Mouse (Mus musculus) c-Kit-positive CD71-positive TER-119-negative erythroid progenitor cells, embryonic 14.5 days (primary cell): Measurements from ENCODE around the gene Stx8.
A peak's percentile ranks its signal among the peaks of the same experiment; 100 is the strongest.

Experiments used
- DNase-seq: peaks from one replicate; pipeline ENCODE4 v3.0.0-alpha.2; 2013; ENCODE audit warnings: low read depth

Stx8 gene

DNA sequence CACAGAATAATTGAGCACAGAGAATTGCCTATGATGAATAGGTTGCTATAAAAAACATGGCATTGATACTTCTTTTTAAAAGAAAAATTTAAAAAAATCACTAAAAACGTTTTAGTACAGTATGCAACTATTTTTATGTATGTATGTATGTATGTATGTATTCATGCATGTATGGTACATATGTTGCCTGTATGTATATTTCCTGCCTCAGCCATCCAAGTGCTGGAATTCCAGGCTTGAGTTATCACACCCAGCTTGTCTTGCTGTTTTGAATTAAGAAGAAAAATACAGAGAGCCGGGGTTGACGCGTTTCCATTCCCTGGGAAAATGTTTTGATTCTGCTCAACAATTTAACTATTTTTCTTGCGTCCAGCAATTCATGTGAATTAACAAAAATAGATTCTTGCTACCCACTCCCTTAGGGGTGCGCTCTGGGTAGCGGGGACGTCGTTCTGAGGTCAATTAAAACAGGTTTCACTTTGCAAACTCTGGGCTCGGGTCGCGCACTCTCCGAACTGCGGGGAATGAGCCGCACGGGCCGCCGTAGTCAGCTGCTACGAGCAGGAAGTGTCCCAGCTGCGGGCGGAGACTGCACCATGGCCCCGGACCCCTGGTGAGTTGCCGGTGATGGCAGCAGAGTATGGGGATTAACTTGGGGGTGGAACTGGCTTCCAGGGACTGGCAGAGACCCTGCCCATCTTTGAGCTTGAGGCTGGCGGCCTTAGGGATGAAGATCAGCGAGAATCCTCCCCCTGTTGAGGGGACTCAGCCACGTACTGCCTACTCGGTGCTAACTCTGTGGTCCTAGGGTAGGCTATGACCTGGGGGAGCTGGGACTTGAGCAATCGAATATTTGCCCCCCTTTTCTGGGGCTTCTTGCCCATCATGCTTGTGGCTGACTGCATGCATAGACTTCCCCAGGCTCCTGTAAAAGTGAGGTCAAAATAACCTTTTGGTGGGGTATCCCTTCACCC is at the start of gene Stx8:
TSS of gene Stx8 (plus strand) at position 289 of the 974 bp plus-strand sequence.
- DNase-seq, result peak; percentile 62

GRCm38 (mm10) chr11:67917126-67917525 is 48.9 kb upstream of the Stx8 start:
- no peak for DNase-seq

DNA sequence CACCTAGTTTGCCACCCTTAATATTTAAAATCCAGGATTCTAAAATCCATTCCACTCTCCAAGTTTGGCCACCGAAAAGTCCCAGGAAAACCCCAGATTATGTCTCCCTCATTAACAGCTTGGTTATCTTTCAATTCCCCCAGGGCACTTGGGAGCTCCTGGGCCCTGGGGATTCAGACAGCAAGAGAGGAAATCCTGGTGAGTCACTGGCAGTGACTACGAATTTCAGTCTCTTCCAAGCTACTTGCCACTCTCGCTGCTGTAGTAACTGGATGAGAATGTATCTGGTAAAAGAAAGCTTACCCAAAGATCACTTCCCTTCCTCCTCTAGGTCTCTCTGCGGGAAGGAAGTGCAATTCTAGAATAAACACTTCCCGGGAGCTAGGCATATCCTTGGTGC is 46.4 kb upstream of the Stx8 start:
- no peak for DNase-seq

DNA sequence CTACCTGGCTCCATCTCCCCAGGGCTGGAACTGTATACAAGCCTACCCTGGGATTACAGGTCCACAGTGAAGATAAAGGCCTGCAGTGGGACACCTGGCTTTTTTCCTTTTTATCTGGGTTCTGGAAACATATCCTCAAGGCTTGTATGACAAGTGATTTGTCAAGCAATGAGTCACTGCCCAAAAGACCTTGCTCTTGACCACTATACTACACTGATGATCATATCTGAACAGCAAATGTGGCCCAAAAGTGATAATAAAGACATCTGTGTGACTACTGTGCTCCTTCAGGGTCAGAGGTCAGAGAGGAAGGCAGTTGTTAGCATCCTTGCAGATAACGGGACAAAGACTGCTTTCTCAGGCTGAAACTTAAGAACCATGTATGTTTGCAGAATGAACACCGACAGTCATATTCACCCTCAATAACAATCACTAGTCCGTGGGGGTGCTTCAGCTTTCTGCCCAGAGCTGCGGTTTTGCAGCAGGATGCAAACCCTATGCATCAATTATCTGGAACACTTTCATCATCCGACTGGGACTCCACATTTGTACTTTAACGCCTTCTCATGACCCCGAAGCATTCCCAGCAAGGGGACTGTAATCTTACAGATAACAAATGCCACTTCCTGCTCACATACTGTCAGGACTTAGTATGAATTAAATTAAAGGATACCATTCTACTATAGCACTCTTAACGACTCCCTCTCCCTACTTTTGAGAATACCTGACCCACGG is 45.6 kb upstream of the Stx8 start:
- DNase-seq, result no peak

DNA sequence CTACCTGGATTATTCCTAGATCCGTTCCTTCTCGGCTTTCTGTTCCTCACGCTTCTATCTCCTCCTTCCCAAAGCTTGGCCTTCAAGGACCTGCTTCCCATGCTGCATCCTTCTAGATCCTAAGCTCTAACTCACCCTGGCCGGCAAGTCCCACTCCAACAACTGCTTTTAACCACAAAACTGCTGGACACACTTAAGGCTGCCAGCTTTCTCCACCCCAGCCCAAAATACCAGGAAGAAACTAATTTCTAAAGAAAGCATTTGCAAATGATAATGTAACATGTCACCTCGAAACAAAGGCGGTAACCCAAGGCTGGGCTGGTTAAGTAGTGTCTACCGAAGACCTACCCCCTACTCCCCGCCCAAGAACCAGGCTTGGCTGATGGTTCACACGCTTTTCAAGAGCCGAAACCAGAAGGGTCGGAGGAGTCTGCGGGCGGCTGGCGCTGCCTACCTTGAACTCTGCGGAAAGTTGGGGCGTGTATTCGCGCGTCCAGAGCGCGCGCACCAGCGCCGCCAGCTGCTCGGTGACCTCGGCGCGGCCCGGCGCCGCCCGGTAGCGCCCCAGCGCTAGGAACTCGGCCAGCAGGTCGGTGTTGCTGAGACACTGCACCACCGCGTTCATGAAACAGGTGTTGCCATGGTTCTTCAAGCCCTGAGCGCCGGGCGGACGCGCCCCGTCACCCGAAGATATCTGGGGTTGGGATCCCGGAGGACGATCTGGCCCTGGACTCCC is 44.7 kb upstream of the Stx8 start:
- DNase-seq, result no peak

DNA sequence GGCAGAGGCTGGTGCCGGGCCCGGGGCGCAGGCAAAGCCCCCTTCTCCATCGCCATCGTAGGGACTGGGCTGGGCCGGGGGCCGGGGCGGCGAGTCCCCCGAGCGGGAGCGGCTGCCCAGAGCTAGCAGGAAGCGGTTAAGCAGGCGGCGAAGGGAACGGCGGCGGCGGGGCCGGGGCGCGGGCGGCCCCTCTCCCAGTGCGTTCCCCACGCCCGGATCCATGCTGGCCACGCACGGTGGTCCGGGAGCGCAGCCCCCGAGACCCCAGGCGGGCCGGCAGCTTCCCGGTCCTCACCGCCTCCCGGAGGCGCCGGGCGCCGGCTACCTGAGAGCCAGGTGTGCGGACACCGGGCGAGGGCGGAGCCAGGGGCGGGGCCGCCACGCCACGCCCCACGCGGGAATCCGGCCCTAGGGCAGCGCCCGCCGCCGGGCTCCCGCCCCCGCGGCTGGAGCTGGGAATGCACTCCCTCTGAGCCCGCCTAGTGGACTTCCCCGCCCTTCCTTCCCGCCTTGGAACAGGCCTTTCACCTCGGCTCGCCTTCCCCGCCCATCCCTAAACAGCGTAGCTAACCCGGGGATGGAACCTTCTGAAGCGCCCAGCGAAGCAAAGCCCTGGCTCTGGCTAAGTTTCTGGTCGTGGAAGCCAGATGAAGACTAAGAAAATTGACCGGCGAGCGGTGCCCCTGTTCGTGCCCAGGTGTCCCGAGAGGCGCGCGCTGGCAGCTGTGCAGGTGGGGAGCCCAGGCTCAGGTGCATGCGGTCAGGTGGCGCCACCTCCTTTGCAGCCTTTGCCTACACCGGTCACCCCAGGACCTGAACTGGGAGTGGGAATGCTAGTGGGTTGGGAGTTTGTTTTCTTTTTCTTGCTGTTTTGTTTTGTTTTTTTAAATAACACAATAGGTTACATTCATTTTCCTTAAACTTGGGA is 43.9 kb upstream of the Stx8 start, which contains the start of gene Usp43:
TSS of gene Usp43 (minus strand) at position 327 of the 928 bp plus-strand sequence.
- no peak for DNase-seq

DNA sequence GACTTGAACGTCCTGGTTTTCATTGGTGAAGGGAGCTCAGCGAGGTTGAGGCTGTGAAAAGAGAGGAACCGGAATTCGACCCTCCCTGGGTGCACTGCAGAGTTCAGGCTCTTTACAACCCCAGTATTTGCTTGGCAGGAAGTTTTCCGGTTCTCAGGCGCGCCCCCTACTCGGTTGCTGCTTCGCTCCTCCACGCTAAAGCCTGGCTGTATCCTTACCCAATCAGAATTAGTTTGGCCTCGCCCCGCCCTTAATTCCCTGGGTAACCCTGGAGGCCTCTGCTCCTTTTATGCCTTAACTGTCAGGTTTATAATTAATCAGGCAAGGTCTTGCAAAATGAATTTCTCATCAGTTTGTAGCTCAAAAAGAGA is 43.3 kb upstream of the Stx8 start:
- peak; percentile 23 for DNase-seq

GRCm38 (mm10) chr11:67923720-67924119 is 42.3 kb upstream of the Stx8 start:
- no peak for DNase-seq

GRCm38 (mm10) chr11:67925000-67925399 is 41.0 kb upstream of the Stx8 start:
- DNase-seq, result no peak

DNA sequence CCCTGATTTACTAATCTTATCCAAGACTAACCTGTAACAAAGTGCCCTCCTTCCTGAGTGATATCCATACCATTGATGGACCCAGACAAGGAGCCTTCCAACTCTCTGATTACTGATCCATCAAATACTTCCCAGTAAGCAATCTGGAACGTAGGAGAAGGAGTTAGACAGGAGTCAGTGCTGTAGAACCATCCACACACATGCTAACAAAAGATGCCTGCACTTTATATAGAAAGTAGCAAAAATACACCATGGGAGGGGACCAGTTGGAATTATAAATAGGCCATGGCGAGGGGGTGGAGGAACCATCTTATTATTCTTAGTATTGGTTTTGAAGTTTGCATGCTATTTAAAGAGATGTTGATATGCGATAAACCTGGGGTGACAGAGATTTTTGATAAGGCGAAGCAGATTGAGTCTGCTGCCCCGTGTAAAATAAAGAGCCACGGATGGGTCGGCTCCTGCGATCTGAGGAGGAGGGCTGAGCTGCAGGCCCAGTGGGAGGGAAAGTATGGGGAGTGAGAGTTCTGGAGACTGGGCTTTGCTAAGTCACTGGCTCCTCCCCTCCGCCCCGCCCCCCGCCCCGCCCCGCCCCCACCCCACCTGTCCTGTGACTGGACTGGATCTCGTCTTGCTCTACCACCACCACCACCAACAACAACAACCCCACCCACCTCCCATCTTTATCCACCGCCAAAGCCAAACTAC is 39.5 kb upstream of the Stx8 start:
- no peak for DNase-seq

- DNase-seq, result no peak
These were observed 33.8 kb upstream of the Stx8 start for GRCm38 (mm10) chr11:67932156-67932555.

DNA sequence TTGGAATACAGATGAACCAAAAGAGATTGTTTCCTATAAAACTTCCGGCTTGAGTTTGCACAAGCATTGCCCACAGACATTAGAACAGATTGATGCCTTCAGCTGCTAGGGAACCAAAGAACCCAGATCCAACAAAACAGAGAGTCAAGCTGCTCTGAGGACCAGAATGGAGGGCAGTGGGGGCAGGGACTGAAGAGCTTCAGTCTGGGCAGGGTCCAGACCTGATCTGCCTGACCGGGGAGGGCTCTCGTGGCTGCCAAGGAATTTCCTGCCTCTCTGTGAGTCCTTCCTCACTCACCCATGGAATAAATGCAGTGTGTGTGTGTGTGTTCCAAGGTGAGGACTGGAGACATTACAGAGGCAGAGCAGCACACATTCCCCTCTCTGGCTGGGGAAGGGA is 17.8 kb upstream of the Stx8 start:
- no peak for DNase-seq

- no peak for DNase-seq
These were observed 16.5 kb upstream of the Stx8 start for GRCm38 (mm10) chr11:67949475-67949874.

DNA sequence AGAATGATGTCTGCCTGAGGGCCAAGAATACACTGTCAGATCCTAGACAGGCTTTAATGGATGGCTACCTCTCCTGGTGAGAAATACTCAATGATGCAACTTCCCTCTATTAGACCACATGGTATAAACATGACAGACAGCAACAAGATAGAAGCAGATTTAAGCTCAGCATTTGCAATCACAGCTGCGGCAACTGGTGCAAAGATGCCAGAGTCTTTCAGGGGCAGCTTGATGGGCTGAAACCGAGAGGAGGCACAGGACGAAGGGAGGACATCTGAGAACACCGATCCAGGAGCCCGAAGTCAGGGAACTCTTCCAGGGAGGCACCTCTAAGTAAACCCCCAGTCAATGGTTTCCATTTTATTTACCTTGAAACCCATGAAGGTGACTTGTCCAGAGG is 12.4 kb upstream of the Stx8 start:
- no peak for DNase-seq

DNA sequence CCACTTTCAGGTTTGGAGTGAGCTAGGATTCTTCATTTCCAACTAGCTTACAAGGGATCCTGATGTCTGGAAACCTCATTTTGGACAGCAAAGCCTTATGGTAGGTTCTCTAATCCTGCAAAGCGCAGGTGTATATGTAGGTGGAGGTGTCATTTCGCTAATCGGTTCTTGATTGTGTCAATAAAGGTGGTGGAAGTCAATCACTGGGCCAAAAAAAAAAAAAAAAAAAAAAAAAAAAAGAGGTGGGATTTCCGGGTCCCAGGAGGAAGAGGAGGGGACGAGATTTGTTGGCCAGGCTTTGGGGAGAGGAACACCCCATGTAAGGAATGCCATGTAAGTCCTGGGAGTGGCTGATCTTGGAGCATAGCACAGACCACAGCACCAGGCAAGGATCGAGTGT is 11.6 kb upstream of the Stx8 start:
- no peak for DNase-seq

- DNase-seq, result no peak
These were observed 1.9 kb upstream of the Stx8 start for GRCm38 (mm10) chr11:67964110-67964509.

GRCm38 (mm10) chr11:67965242-67965883 is 630 bp upstream of the Stx8 start, which contains the start of gene Cfap52:
Gene Cfap52 (minus strand): TSS chr11:67965651.
- DNase-seq, result peak; percentile 74

- DNase-seq, result no peak
These were observed 1.8 kb downstream of the Stx8 start for GRCm38 (mm10) chr11:67967831-67968230.

DNA sequence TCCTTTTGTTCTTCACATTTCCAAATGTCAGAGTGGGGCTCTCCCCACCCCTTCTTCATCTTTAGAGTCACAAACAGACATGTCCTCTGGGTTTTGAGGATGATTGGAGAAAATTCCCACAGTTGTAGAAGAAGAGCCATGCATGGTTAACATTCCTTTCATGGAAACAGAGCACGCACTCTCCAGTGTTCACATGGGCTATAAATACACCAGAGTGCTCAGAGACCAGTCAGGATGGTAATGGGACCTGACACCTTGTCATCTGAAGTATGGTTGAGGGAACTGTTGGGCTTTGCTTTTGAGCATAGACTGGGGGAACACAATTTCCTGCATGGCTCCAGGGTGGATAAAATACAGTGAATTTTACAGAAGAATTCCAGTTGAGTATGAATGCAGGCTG is 6.6 kb downstream of the Stx8 start:
- DNase-seq, result no peak

GRCm38 (mm10) chr11:67973225-67973624 is 7.2 kb downstream of the Stx8 start:
- no peak for DNase-seq
